Mouse (Mus musculus) thymus, postnatal 4 days (tissue): ENCODE measurements at regions not wholly inside any gene's neighbourhood (a gene's known extent, or its start where the extent isn't known, plus 50 kb on each side); places are given as distances from the start of the nearest gene placed in this dataset.

Experiments
- DNase-seq: peaks from one replicate; pipeline ENCODE4 v3.0.0; 2021

DNA sequence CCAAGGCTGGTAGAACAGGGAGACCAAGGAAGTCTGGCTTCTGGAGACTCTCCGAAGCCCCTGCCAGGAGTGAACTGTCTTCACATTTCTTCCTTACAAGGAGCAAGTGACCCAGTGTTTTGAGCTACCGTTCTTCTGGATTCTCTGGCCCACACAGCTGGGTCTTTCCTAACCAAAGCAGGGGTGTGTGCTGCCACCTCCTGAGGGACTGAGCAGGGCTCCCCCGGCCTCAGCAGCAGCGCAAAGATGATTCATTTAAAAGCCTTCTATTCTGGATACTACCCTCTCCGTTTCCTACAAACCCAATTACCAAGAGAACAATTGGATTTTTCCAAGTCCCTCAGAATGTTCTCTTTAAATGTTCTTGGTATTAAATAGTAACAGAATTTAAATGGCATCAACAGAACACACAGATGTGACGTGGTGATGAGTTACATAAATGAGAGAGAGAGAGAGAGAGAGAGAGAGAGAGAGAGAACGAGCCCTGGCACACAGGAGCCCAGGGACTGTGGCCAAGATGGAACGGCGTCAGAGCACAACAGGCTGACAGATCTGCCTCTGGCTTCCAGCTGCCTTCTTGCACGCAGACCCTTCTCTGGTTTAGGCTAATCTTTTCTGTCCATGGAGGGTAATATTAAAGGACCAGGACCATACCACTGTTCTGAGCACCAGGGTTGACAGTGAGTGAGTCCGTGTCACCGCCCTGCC lies 191.6 kb downstream of the Agtpbp1 start:
- no peak for DNase-seq

DNA sequence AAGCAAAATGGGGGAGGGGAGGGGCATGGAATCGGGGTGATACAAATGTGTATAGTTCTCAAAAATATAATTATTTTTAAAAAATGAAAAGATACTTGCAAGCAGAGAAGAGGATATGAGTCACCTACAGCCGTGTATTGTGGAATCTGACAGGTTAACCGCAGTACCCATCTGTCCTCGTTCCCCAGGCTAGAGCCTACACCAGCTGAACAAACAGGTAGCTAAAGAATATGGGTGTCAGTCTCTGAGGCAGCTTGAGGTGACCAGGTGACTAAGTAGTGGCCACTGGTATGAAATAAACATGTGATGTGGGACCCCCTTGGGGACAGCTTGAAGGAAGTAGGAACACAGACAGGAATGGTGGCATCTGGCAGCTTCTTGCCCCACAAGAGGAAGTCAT lies 192.2 kb downstream of the Agtpbp1 start:
- no peak for DNase-seq

GRCm38 (mm10) chr13:59387627-59388325 lies 197.3 kb downstream of the Agtpbp1 start:
- DNase-seq = no peak

- DNase-seq = no peak
Observed at GRCm38 (mm10) chr13:59386935-59387540, 198.0 kb downstream of the Agtpbp1 start.

GRCm38 (mm10) chr13:59385824-59386223 lies 199.2 kb downstream of the Agtpbp1 start:
- no peak for DNase-seq

DNA sequence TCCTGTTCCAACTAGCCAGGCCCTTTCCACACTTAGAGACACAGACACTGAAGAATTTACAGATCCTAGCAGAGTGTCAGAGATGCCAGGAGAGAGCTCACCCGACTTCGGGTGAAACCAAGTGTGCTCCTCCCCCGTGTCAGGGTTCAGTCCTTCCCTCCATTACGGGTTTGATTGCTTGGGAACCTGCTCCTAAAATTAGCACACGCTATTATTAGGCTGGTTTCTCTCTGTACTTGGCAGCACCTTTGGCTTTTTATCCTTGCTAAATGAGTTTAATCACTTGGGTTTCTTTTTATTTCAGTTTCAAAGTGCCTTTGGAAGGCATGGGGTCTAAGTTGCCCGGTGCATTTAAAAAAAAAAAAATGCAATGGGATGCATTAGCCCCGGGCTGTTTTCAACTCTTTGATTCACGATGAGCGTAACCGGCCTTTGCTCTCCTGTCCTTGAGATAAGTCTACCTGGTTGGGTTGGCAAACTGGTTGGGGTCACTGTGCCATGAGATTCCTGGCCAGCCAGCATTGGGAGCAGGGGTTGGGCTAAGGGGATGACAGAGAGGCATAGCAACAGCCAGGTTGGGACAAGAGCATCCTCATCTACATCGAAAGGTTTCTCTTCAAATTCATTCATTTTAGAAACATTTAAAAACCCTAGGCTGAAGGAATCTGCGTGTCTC lies 214.7 kb downstream of the Agtpbp1 start:
- no peak for DNase-seq

DNA sequence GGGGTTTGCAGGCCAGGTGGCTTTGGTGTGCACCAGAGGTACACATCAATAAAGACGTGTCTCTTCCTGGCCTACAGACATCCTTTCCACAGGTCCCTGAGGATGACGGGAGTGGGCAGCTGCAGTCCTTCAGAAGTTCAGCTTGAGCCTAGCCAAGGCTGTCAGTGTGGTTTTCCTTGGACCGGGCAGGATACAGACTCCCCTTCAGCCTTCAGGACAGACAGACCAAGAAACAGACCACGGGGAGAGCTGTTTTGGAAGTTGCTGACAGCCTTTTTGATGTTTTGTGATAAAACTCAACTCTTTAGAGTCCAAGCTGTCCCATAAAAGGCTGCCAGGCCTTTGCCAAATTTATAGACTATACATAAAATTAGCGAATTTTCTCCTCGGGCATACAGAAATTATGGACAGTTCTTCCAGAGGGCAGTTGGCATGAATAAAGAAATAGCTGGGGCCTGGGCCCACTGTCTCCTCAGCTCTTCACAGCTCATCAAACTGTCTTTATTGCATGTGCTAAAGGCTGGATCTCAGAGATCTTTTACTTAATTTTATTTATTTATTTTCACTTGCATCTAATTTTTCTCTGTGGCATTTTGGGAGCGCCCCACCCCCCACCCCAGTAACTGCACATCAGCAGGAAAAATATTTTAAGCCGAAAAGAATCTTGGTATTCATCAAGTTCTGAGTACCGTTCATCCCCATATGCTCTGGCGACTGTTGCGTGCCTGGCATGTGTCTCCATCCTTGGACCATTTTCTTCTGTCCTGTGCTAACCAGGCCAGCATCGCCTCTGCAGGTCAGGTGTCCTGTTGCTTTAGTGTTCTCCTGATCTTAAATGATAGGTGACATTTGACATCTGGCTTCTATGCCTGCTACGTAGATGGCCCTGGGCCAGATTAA lies 216.2 kb downstream of the Agtpbp1 start:
- DNase-seq = no peak

GRCm38 (mm10) chr13:59365460-59365859 lies 219.6 kb downstream of the Agtpbp1 start:
- DNase-seq = peak; percentile 80

DNA sequence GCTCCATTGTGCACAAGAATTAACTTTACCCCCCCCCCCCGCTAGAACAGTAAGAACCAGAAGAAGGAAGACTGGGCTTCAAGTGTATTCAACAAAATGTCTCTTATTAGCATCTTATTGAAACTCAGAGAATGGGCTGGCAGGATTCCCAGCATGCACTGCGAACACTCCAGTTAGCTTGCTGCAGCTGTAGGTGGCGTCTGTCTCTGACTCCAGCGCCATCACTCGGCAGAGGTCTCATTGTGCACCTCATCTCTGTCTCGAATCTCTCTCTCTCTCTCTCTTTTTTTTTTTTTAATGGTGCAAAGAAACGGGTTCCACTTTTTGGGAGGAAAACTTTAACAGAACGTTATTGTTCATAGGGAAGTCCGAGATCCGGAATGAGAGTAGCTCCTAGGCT lies 221.6 kb downstream of the Agtpbp1 start:
- DNase-seq = no peak

DNA sequence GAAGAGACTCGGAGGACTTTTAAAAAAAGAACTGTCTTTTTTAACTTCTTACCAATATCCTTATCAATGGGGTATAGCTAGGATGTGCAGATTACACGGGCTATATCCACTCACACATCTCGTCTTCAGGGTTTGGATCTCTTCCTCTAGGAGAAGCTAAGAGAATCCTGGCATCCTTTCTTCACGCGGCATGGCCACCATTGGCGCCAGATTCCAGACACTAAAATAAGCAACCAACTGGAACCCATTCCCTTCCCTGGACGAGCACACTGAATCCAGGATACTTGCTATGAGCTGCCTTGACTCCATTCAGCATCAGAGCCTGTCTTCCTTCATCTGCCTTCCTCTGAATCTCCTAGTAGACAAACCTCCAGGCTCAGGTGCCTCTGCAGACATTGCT lies 223.7 kb downstream of the Agtpbp1 start:
- no peak for DNase-seq

GRCm38 (mm10) chr13:59360026-59360425 lies 225.0 kb downstream of the Agtpbp1 start:
- DNase-seq = no peak

- no peak for DNase-seq
Observed at GRCm38 (mm10) chr13:59358421-59358820, 226.6 kb downstream of the Agtpbp1 start.

- peak; percentile 21 for DNase-seq
Observed at GRCm38 (mm10) chr13:59351461-59351860, 233.6 kb downstream of the Agtpbp1 start.

DNA sequence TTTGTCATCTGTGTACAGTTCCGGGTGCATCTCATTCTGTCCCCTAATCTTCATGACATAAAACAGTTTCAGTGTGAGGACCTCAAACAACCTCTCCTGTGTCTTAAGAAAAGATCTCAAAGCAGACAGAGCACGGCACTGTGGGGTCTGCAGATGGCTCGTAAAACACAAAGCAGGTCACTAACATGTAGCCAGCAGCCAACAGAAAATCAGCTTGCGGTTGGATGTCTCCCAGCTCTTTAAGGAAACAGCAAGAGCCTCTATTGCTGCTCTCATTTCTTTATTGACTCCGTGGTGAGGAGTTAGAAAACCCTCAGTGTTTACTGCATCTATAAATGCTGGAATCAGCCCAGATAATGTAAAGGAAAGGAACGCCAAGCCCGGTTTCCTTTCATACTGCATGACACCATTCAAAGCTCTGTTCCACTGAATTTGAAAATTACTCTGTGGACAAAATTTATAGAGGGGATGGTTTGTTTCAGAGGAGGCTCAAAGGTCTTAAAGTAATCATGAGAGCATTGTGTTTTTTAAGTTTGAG lies 234.3 kb downstream of the Agtpbp1 start:
- no peak for DNase-seq

DNA sequence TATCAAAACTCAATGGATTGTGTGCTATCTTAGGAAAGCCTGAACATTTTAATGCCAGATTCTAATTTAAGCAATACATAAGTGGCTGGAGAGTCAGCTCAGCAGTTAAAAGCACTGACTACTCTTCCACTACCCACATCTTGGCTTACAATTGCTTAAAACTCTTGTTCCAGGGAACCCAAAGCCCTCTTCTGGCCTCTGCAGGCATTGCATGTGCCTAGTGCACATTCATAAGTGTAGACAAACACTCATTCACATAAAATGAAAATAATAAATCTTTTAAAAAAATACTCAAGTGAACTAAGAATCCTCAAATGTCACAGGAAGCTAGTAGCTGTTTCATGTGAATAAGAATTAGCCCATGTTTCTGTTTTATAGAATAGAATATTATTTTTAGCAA lies 236.5 kb downstream of the Agtpbp1 start:
- DNase-seq = peak; percentile 13

GRCm38 (mm10) chr13:59341871-59342270 lies 243.2 kb downstream of the Agtpbp1 start:
- DNase-seq = no peak

- DNase-seq = no peak
Observed at GRCm38 (mm10) chr13:59338436-59338835, 246.6 kb downstream of the Agtpbp1 start.

DNA sequence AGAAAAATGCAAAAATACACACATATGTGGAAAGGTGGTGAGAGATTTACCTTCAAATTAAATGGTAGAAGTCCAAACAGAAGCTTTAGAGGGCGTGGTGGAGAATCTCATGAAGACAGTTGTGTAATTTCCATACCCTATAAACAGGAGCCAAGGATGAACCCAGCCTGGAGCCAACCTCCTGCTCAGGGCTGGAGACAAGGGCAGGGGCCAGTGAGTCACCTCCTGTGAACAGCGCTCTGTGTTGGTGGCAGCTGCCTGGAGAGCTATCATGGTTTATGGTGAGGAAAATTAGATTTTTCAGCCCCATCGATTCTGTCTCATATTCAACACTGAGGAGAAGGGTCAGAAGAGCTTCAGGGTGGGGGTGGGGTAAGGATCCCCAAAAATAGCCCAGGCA lies 261.1 kb downstream of the Agtpbp1 start:
- no peak for DNase-seq

GRCm38 (mm10) chr13:59323441-59323840 lies 261.6 kb downstream of the Agtpbp1 start:
- DNase-seq = no peak

GRCm38 (mm10) chr13:59320261-59320660 lies 264.8 kb downstream of the Agtpbp1 start:
- no peak for DNase-seq

DNA sequence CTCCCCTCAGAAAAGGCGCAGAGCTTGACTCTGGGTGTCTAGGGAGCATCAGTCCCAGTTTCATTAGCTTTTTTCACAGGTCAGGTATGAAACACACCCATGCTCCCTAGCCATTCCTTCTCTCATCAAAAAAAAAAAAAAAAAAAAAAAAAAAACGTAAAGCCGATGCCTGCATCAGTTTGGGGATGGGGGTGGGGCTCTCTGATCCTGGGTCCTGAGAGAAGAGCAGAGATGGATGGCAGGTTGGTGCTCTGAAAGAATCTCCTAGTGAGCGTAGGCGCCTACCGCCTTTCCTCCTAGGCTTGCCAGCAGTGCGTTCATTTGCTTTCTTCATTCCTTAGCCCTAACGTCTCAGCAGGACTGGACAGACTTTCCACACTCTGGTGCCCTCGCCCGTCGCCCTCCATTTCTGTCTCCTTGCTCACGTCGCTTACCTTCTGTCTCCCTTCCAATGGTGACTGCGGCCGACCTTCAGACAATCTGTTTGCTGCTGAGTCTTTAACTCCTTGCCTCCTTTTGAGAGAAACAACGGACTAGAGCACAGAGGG lies 267.5 kb downstream of the Agtpbp1 start:
- no peak for DNase-seq

GRCm38 (mm10) chr13:59315811-59316210 lies 269.2 kb downstream of the Agtpbp1 start:
- no peak for DNase-seq
